Mouse (Mus musculus): ENCODE data around the gene Itga4. TPM values are rescaled to one million over a fixed set of nuclear protein-coding genes. Genes with fewer than 3 reads are reported as not detected.

Itga4 gene
- 23.5 and 24.3 TPM in 2 replicates for polyA plus RNA-seq (2012; rRNA removed)

- Histone ChIP-seq H3K27ac (ENCODE audit: insufficient read depth, low read length) (peak within 1 kb of the TSS; percentile 100), H3K4me1 (ENCODE audit: control insufficient read depth, insufficient read depth, insufficient read length) (peaks cover 23% of the 10 kb centered on the region), H3K4me3 (ENCODE audit: extremely low read depth, insufficient read depth, insufficient read length) (peak within 1 kb of the TSS; percentile 97), H3K36me3 (ENCODE audit: control insufficient read depth, insufficient read depth, low read length) (no peaks in the 10 kb centered on the region; the same call in 1 of the 2 replicates), H3K27me3 (ENCODE audit: control insufficient read depth, insufficient read depth, low read length) (no peaks in the 10 kb centered on the region)
- WGBS, result 0% methylated on average over 40 of the region's 41 CpGs
- TF ChIP-seq CTCF (IDR thresholded peaks at IDR 0.05; ENCODE audit: extremely low read depth, insufficient read depth, insufficient read length, insufficient replicate concordance), result peak; percentile 89
- peak; percentile 10; the same call in 1 of the 2 replicates for TF ChIP-seq POLR2A (IDR thresholded peaks at IDR 0.05; ENCODE audit: low read depth, low read length)
- peak; percentile 80 to 97 for DNase-seq (ENCODE audit: low read depth in 1 of 2, low spot score in 2 of 2)
Observed at GRCm38 (mm10) chr2:79255192-79256000, at the start of gene Itga4. Gene Itga4 (plus strand): TSS chr2:79255426.

GRCm38 (mm10) chr2:79206191-79206755, 49.0 kb upstream of the Itga4 start:
- no peak overlapping the region for H3K4me3 ChIP-seq (ENCODE audit: extremely low read depth, insufficient read depth, insufficient read length)
- TF ChIP-seq POLR2A (IDR thresholded peaks at IDR 0.05; ENCODE audit: low read depth, low read length), result no peak
- TF ChIP-seq CTCF (IDR thresholded peaks at IDR 0.05; ENCODE audit: extremely low read depth, insufficient read depth, insufficient read length, insufficient replicate concordance), result no peak
- no peaks in the 10 kb centered on the region for H3K36me3 ChIP-seq (ENCODE audit: control insufficient read depth, insufficient read depth, low read length)

GRCm38 (mm10) chr2:79214982-79215381, 40.2 kb upstream of the Itga4 start:
- H3K4me1 ChIP-seq (ENCODE audit: control insufficient read depth, insufficient read depth, insufficient read length), result no peaks in the 10 kb centered on the region
- H3K4me3 ChIP-seq (ENCODE audit: extremely low read depth, insufficient read depth, insufficient read length), result no peak overlapping the region
- DNase-seq (ENCODE audit: low read depth in 1 of 2, low spot score in 2 of 2), result no peak
- H3K27me3 ChIP-seq (ENCODE audit: control insufficient read depth, insufficient read depth, low read length), result no peaks in the 10 kb centered on the region
- H3K36me3 ChIP-seq (ENCODE audit: control insufficient read depth, insufficient read depth, low read length), result no peaks in the 10 kb centered on the region
- TF ChIP-seq CTCF (IDR thresholded peaks at IDR 0.05; ENCODE audit: extremely low read depth, insufficient read depth, insufficient read length, insufficient replicate concordance), result no peak
- no peak for TF ChIP-seq POLR2A (IDR thresholded peaks at IDR 0.05; ENCODE audit: low read depth, low read length)
- no peak overlapping the region for H3K27ac ChIP-seq (ENCODE audit: insufficient read depth, low read length)

More at GRCm38 (mm10) chr2:79206191-79206755, 49.0 kb upstream of the Itga4 start:
- 39% methylated on average over 4 of the region's 4 CpGs for WGBS
- no peak for DNase-seq (ENCODE audit: low read depth in 1 of 2, low spot score in 2 of 2)
- H3K27ac ChIP-seq (ENCODE audit: insufficient read depth, low read length), result no peak overlapping the region
- no peaks in the 10 kb centered on the region for H3K27me3 ChIP-seq (ENCODE audit: control insufficient read depth, insufficient read depth, low read length)
- H3K4me1 ChIP-seq (ENCODE audit: control insufficient read depth, insufficient read depth, insufficient read length), result no peaks in the 10 kb centered on the region

GRCm38 (mm10) chr2:79215479-79215878, 39.7 kb upstream of the Itga4 start:
- no peak for DNase-seq (ENCODE audit: low read depth in 1 of 2, low spot score in 2 of 2)
- Histone ChIP-seq H3K27ac (ENCODE audit: insufficient read depth, low read length) (no peak overlapping the region), H3K4me3 (ENCODE audit: extremely low read depth, insufficient read depth, insufficient read length) (no peak overlapping the region), H3K4me1 (ENCODE audit: control insufficient read depth, insufficient read depth, insufficient read length) (no peaks in the 10 kb centered on the region), H3K27me3 (ENCODE audit: control insufficient read depth, insufficient read depth, low read length) (no peaks in the 10 kb centered on the region), H3K36me3 (ENCODE audit: control insufficient read depth, insufficient read depth, low read length) (no peaks in the 10 kb centered on the region)
- WGBS, result 79% methylated on average over 3 of the region's 3 CpGs
- TF ChIP-seq CTCF (IDR thresholded peaks at IDR 0.05; ENCODE audit: extremely low read depth, insufficient read depth, insufficient read length, insufficient replicate concordance), result no peak
- TF ChIP-seq POLR2A (IDR thresholded peaks at IDR 0.05; ENCODE audit: low read depth, low read length), result no peak

GRCm38 (mm10) chr2:79224714-79225426, 30.4 kb upstream of the Itga4 start:
- Histone ChIP-seq H3K36me3 (ENCODE audit: control insufficient read depth, insufficient read depth, low read length) (no peaks in the 10 kb centered on the region), H3K27me3 (ENCODE audit: control insufficient read depth, insufficient read depth, low read length) (no peaks in the 10 kb centered on the region), H3K27ac (ENCODE audit: insufficient read depth, low read length) (no peak overlapping the region), H3K4me1 (ENCODE audit: control insufficient read depth, insufficient read depth, insufficient read length) (peaks cover 3% of the 10 kb centered on the region; the same call in 1 of the 2 replicates), H3K4me3 (ENCODE audit: extremely low read depth, insufficient read depth, insufficient read length) (no peak overlapping the region)
- 84% methylated on average over 3 of the region's 3 CpGs for WGBS
- TF ChIP-seq POLR2A (IDR thresholded peaks at IDR 0.05; ENCODE audit: low read depth, low read length) (no peak), CTCF (IDR thresholded peaks at IDR 0.05; ENCODE audit: extremely low read depth, insufficient read depth, insufficient read length, insufficient replicate concordance) (no peak)
- DNase-seq (ENCODE audit: low read depth in 1 of 2, low spot score in 2 of 2), result no peak

GRCm38 (mm10) chr2:79227805-79228241, 27.4 kb upstream of the Itga4 start:
- no peak overlapping the region for H3K4me3 ChIP-seq (ENCODE audit: extremely low read depth, insufficient read depth, insufficient read length)
- TF ChIP-seq CTCF (IDR thresholded peaks at IDR 0.05; ENCODE audit: extremely low read depth, insufficient read depth, insufficient read length, insufficient replicate concordance) (no peak), POLR2A (IDR thresholded peaks at IDR 0.05; ENCODE audit: low read depth, low read length) (no peak)
- H3K4me1 ChIP-seq (ENCODE audit: control insufficient read depth, insufficient read depth, insufficient read length), result peaks cover 10% of the 10 kb centered on the region; the same call in 1 of the 2 replicates
- peak overlapping the region; percentile 62 for H3K27ac ChIP-seq (ENCODE audit: insufficient read depth, low read length)
- no peaks in the 10 kb centered on the region for H3K27me3 ChIP-seq (ENCODE audit: control insufficient read depth, insufficient read depth, low read length)
- peak in 1 of 2 experiments; percentile 57 for DNase-seq (ENCODE audit: low read depth in 1 of 2, low spot score in 2 of 2)
- WGBS, result 6% methylated on average over 4 of the region's 4 CpGs
- H3K36me3 ChIP-seq (ENCODE audit: control insufficient read depth, insufficient read depth, low read length), result no peaks in the 10 kb centered on the region

Measured in spleen, adult 2 months (tissue).